Mouse (Mus musculus): ENCODE measurements around the gene Gata1. TPM values are rescaled to one million over a fixed set of nuclear protein-coding genes. Genes with fewer than 3 reads are reported as not detected.
"Not testable (repeated sequence)": the region's sequence is repeated elsewhere in the genome, so short reads cannot be mapped to it uniquely, and the experiment has no call there.

Gene Gata1
- polyA plus RNA-seq (2015; fragmentation: Nextera tagmentation; extraction: Ambion mirVana) = 2.8 and 5.9 TPM in 2 replicates

DNA sequence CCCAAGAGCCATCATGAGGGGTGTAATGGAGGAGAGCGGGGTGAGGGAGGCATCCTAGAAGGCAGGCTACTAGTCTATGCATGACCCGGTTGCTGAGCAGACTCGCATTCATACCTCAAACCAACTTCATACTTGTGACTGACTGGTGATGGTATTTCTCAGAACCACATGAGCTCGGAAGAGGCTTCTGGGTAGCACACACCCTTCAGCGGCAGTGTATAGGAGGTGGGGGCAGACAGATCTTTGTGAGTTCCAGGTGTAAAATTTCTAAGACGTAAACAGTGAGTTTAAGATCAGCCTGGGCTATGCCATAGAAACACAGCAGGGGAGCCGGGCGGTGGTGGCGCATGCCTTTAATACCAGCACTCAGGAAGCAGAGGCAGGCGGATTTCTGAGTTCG lies at the start of gene Gata1:
TSS of gene Gata1 (minus strand) at position 180 of the 400 bp plus-strand sequence.
- Histone ChIP-seq H3K9me3 (no peaks in the 10 kb centered on the region), H3K9ac (no peak within 1 kb of the TSS), H3K4me3 (no peak within 1 kb of the TSS), H3K4me1 (no peaks in the 10 kb centered on the region), H3K4me2 (no peak within 1 kb of the TSS), H3K36me3 (no peaks in the 10 kb centered on the region), H3K27ac (replicated peaks) (no peak within 1 kb of the TSS), H3K27me3 (replicated peaks) (no peaks in the 10 kb centered on the region)
- ATAC-seq (ENCODE audit: extremely low read depth, insufficient number of reproducible peaks, low FRiP score, low TSS enrichment) = no peak
- 80% methylated on average over 11 of the region's 11 CpGs for WGBS

DNA sequence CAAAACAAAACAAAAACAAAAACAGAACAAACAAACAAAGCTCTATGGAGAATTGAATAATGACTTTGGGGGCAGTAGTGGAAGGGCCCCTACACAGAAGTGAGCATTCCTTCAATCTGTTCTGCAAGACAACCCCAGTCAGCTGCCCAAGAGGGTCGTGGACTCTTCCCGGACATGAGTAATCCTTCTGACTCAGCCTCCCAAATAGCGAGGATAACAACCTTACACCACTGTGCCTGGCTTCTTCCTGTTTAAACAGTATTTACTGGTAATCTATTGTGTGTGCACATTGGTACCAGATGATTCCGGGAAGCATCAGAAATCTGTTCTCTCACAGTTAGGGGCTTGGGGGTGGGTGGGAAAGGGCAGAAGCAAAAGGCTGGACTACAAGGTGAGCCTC lies 48.9 kb upstream of the Gata1 start:
- Histone ChIP-seq H3K27me3 (replicated peaks) (no peaks in the 10 kb centered on the region), H3K9ac (no peak overlapping the region), H3K4me2 (no peak overlapping the region), H3K9me3 (no peaks in the 10 kb centered on the region), H3K36me3 (no peaks in the 10 kb centered on the region), H3K4me3 (no peak overlapping the region), H3K27ac (replicated peaks) (no peak overlapping the region), H3K4me1 (no peaks in the 10 kb centered on the region)
- ATAC-seq (ENCODE audit: extremely low read depth, insufficient number of reproducible peaks, low FRiP score, low TSS enrichment) = no peak
- 61% methylated on average over 4 of the region's 4 CpGs for WGBS

DNA sequence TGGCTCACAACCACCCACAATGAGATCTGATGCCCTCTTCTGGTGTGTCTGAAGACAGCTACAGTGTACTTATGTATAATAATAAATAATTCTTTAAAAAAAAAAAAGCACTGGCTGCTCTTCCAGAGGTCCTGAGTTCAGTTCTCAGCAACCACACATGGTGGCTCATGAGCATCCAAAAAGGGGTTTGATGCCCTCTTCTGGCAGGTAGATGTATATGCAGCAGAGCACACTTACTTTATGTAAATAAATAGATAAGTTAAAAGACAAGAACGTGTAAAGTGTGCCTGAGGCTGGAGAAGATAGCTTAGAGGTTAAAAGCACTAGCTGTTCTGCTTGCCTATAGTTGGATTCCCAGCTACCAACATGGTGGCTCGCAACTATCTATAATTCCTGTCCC lies 46.9 kb upstream of the Gata1 start:
- Histone ChIP-seq H3K4me1 (no peaks in the 10 kb centered on the region), H3K36me3 (no peaks in the 10 kb centered on the region), H3K27ac (replicated peaks) (no peak overlapping the region), H3K4me3 (no peak overlapping the region), H3K4me2 (no peak overlapping the region), H3K9me3 (no peaks in the 10 kb centered on the region), H3K9ac (no peak overlapping the region), H3K27me3 (replicated peaks) (no peaks in the 10 kb centered on the region)
- ATAC-seq (ENCODE audit: extremely low read depth, insufficient number of reproducible peaks, low FRiP score, low TSS enrichment) = no peak
- WGBS = 49% methylated on average over 2 of the region's 2 CpGs

DNA sequence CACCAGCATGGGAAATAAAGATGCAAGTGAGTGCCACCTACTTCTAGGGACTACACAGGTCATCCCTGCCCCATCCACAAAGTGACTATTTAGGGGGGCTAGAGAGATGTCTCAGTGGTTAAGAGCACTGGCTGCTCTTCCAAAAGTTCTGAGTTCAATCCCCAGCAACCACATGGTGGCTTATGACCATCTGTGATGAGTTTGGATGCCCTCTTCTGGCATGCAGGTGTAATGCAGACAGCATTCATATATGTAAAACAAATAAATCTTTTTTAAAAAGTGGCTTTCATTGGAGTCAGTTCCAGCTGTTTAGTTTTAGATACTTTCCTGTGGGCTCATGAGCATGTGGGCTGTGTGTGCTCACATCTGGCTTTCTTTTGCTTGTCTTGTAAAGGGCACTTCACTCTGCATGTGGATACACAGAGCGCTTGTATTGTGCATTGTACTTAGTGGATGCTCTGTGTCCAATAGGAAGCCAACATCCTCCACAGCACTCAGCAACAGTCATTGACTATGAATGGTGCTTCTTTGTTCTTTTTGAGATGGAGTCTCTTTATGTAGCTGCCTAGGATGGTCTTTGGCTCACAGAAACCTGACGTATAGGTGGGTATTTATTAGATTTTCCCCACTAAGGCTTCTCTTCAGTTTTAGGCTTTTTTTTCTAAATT lies 42.4 kb upstream of the Gata1 start:
- no peak overlapping the region for H3K4me2 ChIP-seq
- H3K36me3 ChIP-seq = no peaks in the 10 kb centered on the region
- no peaks in the 10 kb centered on the region for H3K4me1 ChIP-seq
- no peak overlapping the region for H3K9ac ChIP-seq
- H3K9me3 ChIP-seq = no peaks in the 10 kb centered on the region
- H3K4me3 ChIP-seq = no peak overlapping the region
- H3K27me3 ChIP-seq (replicated peaks) = no peaks in the 10 kb centered on the region
- 84% methylated on average over 2 of the region's 2 CpGs for WGBS
- no peak overlapping the region for H3K27ac ChIP-seq (replicated peaks)
- no peak for ATAC-seq (ENCODE audit: extremely low read depth, insufficient number of reproducible peaks, low FRiP score, low TSS enrichment)

DNA sequence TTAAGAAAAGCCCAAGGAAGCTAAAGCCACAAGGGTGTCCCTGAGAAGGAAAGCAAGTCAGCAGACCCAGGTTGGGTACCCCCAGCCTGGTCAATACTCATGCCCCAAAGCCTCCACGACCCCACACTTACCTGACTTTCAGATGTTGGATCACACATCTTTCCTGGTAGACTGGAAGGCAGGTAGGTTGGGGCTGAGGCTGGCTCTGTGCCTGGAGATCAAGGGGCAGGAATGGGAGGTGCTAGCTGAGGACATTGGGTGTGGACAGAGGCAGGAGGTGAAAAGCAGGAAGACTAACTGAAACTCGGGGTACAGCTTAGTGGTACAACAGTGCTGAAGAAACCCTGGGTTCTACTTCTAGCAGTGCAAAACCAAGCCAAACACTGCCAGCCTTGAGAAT lies 40.4 kb upstream of the Gata1 start, which contains the start of gene Glod5:
TSS of gene Glod5 (minus strand) at position 207 of the 400 bp plus-strand sequence.
- Histone ChIP-seq H3K27me3 (replicated peaks) (no peaks in the 10 kb centered on the region), H3K27ac (replicated peaks) (no peak within 1 kb of the TSS), H3K4me2 (no peak within 1 kb of the TSS), H3K4me3 (no peak within 1 kb of the TSS), H3K9me3 (no peaks in the 10 kb centered on the region), H3K9ac (no peak within 1 kb of the TSS), H3K4me1 (no peaks in the 10 kb centered on the region), H3K36me3 (no peaks in the 10 kb centered on the region)
- ATAC-seq (ENCODE audit: extremely low read depth, insufficient number of reproducible peaks, low FRiP score, low TSS enrichment) = no peak
- WGBS = 57% methylated on average over 2 of the region's 2 CpGs

DNA sequence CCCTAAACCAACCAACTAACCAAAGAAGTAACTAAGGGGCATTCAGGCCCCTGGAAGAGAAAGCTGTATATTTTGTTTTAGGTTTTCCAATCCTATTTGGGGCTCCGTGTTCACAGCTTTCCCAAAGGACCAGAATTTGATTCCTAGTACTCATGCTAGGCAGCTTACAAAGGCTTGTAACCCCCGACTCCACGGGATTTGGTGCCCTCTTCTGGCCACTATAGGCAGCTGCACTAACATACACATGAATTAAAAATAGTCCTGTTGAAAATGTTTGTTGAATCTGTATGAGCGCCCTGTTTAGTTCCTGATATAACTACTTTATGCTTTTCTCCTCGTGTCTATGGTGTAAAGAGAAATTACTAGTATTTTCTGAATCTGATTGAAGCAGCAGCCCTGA lies 39.3 kb upstream of the Gata1 start:
- no peak for ATAC-seq (ENCODE audit: extremely low read depth, insufficient number of reproducible peaks, low FRiP score, low TSS enrichment)
- H3K4me2 ChIP-seq = no peak overlapping the region
- no peak overlapping the region for H3K27ac ChIP-seq (replicated peaks)
- H3K4me1 ChIP-seq = no peaks in the 10 kb centered on the region
- H3K9me3 ChIP-seq = no peaks in the 10 kb centered on the region
- H3K27me3 ChIP-seq (replicated peaks) = no peaks in the 10 kb centered on the region
- no peak overlapping the region for H3K9ac ChIP-seq
- H3K36me3 ChIP-seq = no peaks in the 10 kb centered on the region
- WGBS = 7% methylated on average over 5 of the region's 5 CpGs
- H3K4me3 ChIP-seq = no peak overlapping the region

DNA sequence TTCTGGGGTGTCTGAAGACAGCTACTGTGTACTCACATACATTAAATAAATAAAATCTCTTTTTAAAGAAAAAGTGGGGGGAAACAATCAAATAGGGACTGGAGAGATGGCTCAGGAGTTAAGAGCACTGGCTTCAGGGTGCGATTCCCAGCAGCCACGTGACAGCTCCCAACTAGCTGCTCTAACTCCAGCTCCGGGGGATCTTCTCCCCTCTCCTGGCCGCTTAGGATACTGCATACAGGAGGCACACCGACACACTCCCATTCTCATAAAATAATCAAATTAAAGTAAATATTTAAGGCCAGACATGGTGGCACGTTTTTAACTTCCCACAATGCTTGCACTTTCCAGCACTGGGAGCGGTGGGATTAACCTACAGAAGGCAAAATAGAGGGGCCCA lies 37.8 kb upstream of the Gata1 start:
- not testable (repeated sequence) for ATAC-seq (ENCODE audit: extremely low read depth, insufficient number of reproducible peaks, low FRiP score, low TSS enrichment); H3K27me3 ChIP-seq (replicated peaks); H3K27ac ChIP-seq (replicated peaks); H3K36me3 ChIP-seq; H3K9me3 ChIP-seq; H3K9ac ChIP-seq; H3K4me1 ChIP-seq; H3K4me2 ChIP-seq; H3K4me3 ChIP-seq
- 17% methylated on average over 7 of the region's 7 CpGs for WGBS

DNA sequence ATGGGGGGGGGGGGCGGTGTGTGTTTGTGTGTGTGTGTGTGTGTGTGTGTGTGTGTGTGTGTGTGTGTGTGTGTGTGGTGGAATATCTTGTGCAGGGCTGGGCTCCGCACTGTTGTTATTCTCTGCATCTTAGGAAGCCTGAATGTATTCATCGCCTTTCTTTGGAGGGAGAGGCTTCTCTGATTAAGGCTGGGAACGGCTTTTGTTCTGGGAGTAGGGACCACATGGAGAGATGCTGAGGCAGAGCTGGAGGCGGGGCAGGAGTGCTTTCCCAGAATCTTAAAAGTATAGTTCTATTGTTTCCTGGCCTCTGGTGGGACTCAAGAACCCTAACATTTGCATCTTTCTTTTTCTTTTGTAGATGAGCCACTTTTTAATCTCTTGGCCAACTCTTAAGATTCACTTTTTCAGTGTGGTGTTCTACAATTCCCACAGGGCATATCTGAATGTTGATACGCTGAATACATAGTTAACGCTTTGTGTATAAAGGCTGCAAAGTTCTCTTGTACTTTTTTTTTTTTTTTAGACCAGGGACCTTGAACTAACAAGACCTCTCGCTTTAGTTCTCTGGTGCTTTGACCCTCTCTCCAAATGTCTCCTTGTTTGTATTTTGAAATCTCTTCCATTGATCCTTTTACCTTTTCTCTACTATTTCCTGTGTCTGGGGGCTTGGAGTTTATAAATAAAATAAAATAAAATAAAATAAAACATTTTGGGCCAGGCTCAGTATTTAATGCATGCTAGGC lies 35.9 kb upstream of the Gata1 start:
- H3K4me2 ChIP-seq = no peak overlapping the region
- no peaks in the 10 kb centered on the region for H3K4me1 ChIP-seq
- H3K27ac ChIP-seq (replicated peaks) = no peak overlapping the region
- no peaks in the 10 kb centered on the region for H3K9me3 ChIP-seq
- H3K9ac ChIP-seq = no peak overlapping the region
- no peaks in the 10 kb centered on the region for H3K36me3 ChIP-seq
- ATAC-seq (ENCODE audit: extremely low read depth, insufficient number of reproducible peaks, low FRiP score, low TSS enrichment) = no peak
- 37% methylated on average over 7 of the region's 8 CpGs for WGBS
- H3K4me3 ChIP-seq = no peak overlapping the region
- no peaks in the 10 kb centered on the region for H3K27me3 ChIP-seq (replicated peaks)

DNA sequence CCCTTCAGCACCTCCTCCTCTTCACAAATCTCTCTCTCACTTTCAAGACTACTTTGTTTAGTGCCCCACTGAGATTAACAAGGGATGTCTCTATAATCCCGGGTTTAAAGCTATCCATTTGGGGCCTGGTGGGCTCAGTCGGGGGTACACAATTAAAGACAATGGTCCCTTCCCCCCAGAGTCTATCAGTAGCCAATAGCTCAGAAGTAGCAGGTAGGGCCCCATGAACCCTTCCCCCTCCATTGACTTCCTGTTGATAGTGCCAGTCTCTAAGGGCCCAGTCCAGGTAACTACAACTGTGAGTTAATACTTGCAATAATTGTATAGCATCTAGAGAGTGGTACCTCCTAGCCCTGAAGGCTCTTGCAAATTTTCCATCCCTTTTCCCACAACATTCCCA lies 35.3 kb upstream of the Gata1 start:
- no peak overlapping the region for H3K9ac ChIP-seq
- no peaks in the 10 kb centered on the region for H3K4me1 ChIP-seq
- no peaks in the 10 kb centered on the region for H3K9me3 ChIP-seq
- H3K4me3 ChIP-seq = no peak overlapping the region
- no peak overlapping the region for H3K27ac ChIP-seq (replicated peaks)
- no peaks in the 10 kb centered on the region for H3K36me3 ChIP-seq
- no peak for ATAC-seq (ENCODE audit: extremely low read depth, insufficient number of reproducible peaks, low FRiP score, low TSS enrichment)
- 6% methylated on average over 2 of the region's 2 CpGs for WGBS
- H3K27me3 ChIP-seq (replicated peaks) = no peaks in the 10 kb centered on the region
- H3K4me2 ChIP-seq = no peak overlapping the region

DNA sequence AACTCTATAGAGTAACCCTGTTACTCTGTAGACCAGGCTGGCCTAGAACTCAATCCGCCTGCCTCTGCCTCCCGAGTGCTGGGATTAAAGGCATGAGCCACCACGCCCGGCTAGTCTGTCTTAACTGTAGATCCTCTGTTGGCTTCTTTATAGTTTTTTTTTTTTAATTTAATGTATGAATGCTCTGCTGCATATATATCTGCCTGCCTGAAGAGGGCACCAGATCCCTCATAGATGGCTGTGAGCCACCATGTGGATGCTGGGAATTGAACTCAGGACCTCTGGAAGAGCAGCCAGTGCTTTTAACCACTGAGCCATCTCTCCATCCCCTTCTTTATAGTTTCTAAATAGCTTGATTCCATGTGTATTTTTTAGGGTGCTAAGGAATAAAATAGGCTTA lies 31.5 kb upstream of the Gata1 start:
- ATAC-seq (ENCODE audit: extremely low read depth, insufficient number of reproducible peaks, low FRiP score, low TSS enrichment); H3K27me3 ChIP-seq (replicated peaks); H3K4me3 ChIP-seq; H3K9me3 ChIP-seq; H3K27ac ChIP-seq (replicated peaks); H3K36me3 ChIP-seq; H3K4me1 ChIP-seq; H3K9ac ChIP-seq; H3K4me2 ChIP-seq: not testable (repeated sequence)
- WGBS = 81% methylated on average over 4 of the region's 4 CpGs

DNA sequence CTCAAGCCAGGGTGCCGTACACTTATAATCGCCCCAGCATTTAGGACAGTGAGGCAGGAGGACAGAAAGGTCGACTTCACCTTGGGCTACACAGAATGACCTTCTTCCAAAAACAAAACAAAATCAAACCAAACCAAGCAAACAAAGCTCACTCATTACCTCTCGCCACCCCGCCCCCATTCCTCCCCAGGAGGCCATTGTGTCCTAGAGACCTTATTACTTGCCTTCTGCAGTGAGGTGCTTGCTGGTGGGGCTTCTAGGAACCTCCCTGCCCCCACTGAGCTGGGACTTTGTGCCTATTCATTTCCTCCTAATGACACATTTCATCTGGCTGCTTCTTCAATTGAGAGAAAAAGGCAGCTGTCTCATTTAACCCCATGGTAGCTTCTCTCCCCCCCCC lies 30.7 kb upstream of the Gata1 start:
- Histone ChIP-seq H3K9me3 (no peaks in the 10 kb centered on the region), H3K36me3 (no peaks in the 10 kb centered on the region), H3K9ac (no peak overlapping the region), H3K4me2 (no peak overlapping the region), H3K27ac (replicated peaks) (no peak overlapping the region), H3K4me1 (no peaks in the 10 kb centered on the region), H3K27me3 (replicated peaks) (no peaks in the 10 kb centered on the region), H3K4me3 (no peak overlapping the region)
- no peak for ATAC-seq (ENCODE audit: extremely low read depth, insufficient number of reproducible peaks, low FRiP score, low TSS enrichment)
- WGBS = 41% methylated on average over 5 of the region's 5 CpGs

DNA sequence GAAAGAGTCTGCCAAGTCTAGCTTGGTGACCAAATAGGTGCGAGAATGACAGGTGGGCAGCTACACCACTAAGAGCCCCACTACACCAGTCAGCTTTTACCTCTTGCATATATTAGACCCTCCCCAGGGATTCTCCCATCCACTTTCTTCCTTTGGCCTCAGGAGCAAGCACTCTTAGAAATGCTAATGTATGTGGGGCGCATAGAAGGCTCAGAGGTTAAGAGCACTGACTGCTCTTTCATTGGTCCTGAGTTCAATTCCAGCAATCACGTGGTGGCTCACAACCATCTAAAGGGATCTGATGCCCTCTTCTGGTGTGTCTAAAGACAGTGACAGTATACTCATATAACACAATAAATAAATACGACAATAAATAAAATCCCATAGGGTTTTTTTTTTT lies 25.1 kb upstream of the Gata1 start:
- Histone ChIP-seq H3K4me2 (no peak overlapping the region), H3K9ac (no peak overlapping the region), H3K27ac (replicated peaks) (no peak overlapping the region), H3K36me3 (no peaks in the 10 kb centered on the region), H3K9me3 (no peaks in the 10 kb centered on the region), H3K4me3 (no peak overlapping the region), H3K4me1 (no peaks in the 10 kb centered on the region), H3K27me3 (replicated peaks) (no peaks in the 10 kb centered on the region)
- no peak for ATAC-seq (ENCODE audit: extremely low read depth, insufficient number of reproducible peaks, low FRiP score, low TSS enrichment)
- 63% methylated on average over 4 of the region's 4 CpGs for WGBS

Data from heart, embryonic 13.5 days (tissue).